Mouse (Mus musculus): ENCODE measurements around the gene Gm21292.
"Not testable (repeated sequence)": the region's sequence is repeated elsewhere in the genome, so short reads cannot be mapped to it uniquely, and the experiment has no call there.

Gene Gm21292

GRCm38 (mm10) chrY:9133824-9134223 is at the start of gene Gm21292:
TSS of gene Gm21292 (minus strand) at chrY:9133924.
- DNase-seq (ENCODE audit: low spot score), result not testable (repeated sequence)
